Mouse (Mus musculus) liver, embryonic 12.5 days (tissue): ENCODE results near the gene Olfr1313. TPM values are rescaled to one million over a fixed set of nuclear protein-coding genes. Genes with fewer than 3 reads are reported as not detected.
"Not testable (repeated sequence)": the region's sequence is repeated elsewhere in the genome, so short reads cannot be mapped to it uniquely, and the experiment has no call there.

ENCODE experiments used
- ATAC-seq: fragments of 200-750 bp; cut with Nextera tagmentation; 2 replicates; pipeline ENCODE4 v1.8.0; 2017; ENCODE audit warnings: moderate number of reproducible peaks, mild to moderate bottlenecking, moderate library complexity
- H3K27ac ChIP-seq: fragments of 300-500 bp; sonication (generic); 2 replicates; pipeline ENCODE4 v1.5.1; 2016; ENCODE audit warnings: mild to moderate bottlenecking
- H3K27me3 ChIP-seq: fragments of 300-500 bp; sonication (generic); replicated peaks from 2 replicates; pipeline ENCODE4 v1.6.1; 2016; ENCODE audit warnings: mild to moderate bottlenecking, moderate library complexity
- H3K36me3 ChIP-seq: fragments of 300-500 bp; sonication (generic); 2 replicates; pipeline ENCODE4 v1.6.1; 2016; ENCODE audit warnings: mild to moderate bottlenecking, moderate library complexity
- H3K4me1 ChIP-seq: fragments of 300-500 bp; sonication (generic); 2 replicates; pipeline ENCODE4 v1.6.1; 2016
- H3K4me2 ChIP-seq: fragments of 300-500 bp; sonication (generic); 2 replicates; pipeline ENCODE4 v1.6.1; 2016; ENCODE audit warnings: mild to moderate bottlenecking, moderate library complexity
- H3K4me3 ChIP-seq: fragments of 300-500 bp; sonication (generic); 2 replicates; pipeline ENCODE4 v1.5.1; 2016; ENCODE audit warnings: mild to moderate bottlenecking, moderate library complexity
- H3K9ac ChIP-seq: fragments of 300-500 bp; sonication (generic); 2 replicates; pipeline ENCODE4 v1.6.1; 2016; ENCODE audit warnings: mild to moderate bottlenecking, moderate library complexity
- H3K9me3 ChIP-seq: fragments of 300-500 bp; sonication (generic); replicated peaks from 2 replicates; pipeline ENCODE4 v1.6.1; 2016; ENCODE audit warnings: mild to moderate bottlenecking, moderate library complexity
- WGBS: fragments of 180-500 bp; shearing (Covaris S2); methylation state at CpG from one replicate; pipeline ENCODE4 v1.1.7; 2016; ENCODE audit not compliant: insufficient replicate concordance; 5-methylcytosine and 5-hydroxymethylcytosine counted together
- polyA plus RNA-seq: library from polyadenylated mRNA; unstranded; fragments of >200 nt; fragmentation: Nextera tagmentation; extraction: Ambion mirVana; gene quantifications from 2 replicates; pipeline ENCODE4 v1.2.1, GENCODE M21; 2016

Gene Olfr1313
- not detected in 2 replicates for polyA plus RNA-seq

- H3K9ac ChIP-seq, result no peak within 1 kb of the TSS
- no peak within 1 kb of the TSS for H3K4me3 ChIP-seq
- no peak within 1 kb of the TSS for H3K27ac ChIP-seq
- no peaks in the 10 kb centered on the region for H3K36me3 ChIP-seq
- H3K27me3 ChIP-seq, result no peaks in the 10 kb centered on the region
- H3K4me1 ChIP-seq, result no peaks in the 10 kb centered on the region
- no peak within 1 kb of the TSS for H3K4me2 ChIP-seq
- ATAC-seq, result no peak
- H3K9me3 ChIP-seq, result no peaks in the 10 kb centered on the region
These were observed at the start of gene Olfr1313 for GRCm38 (mm10) chr2:112077743-112078142. Gene Olfr1313 (minus strand): TSS chr2:112077843.

- H3K4me3 ChIP-seq, result no peak within 1 kb of the TSS
- 42% methylated on average over 1 of the region's 1 CpGs for whole genome bisulfite sequencing
- ATAC-seq, result no peak
- no peaks in the 10 kb centered on the region for H3K27me3 ChIP-seq
- H3K4me2 ChIP-seq, result no peak within 1 kb of the TSS
- H3K9me3 ChIP-seq, result no peaks in the 10 kb centered on the region
- H3K27ac ChIP-seq, result no peak within 1 kb of the TSS
- no peaks in the 10 kb centered on the region for H3K36me3 ChIP-seq
- H3K4me1 ChIP-seq, result no peaks in the 10 kb centered on the region
- no peak within 1 kb of the TSS for H3K9ac ChIP-seq
These were observed 37.7 kb upstream of the Olfr1313 start, which contains the start of gene Olfr1315-ps1 for GRCm38 (mm10) chr2:112115340-112115739. Gene Olfr1315-ps1 (minus strand): TSS chr2:112115440.

- Histone ChIP-seq H3K9ac (no peak within 1 kb of the TSS), H3K4me1 (no peaks in the 10 kb centered on the region), H3K4me3 (no peak within 1 kb of the TSS), H3K9me3 (no peaks in the 10 kb centered on the region), H3K4me2 (no peak within 1 kb of the TSS), H3K27me3 (no peaks in the 10 kb centered on the region), H3K36me3 (no peaks in the 10 kb centered on the region), H3K27ac (no peak within 1 kb of the TSS)
- no peak for ATAC-seq
These were observed 19.0 kb upstream of the Olfr1313 start, which contains the start of gene Olfr1314 for GRCm38 (mm10) chr2:112096681-112097080. Gene Olfr1314 (minus strand): TSS chr2:112096781.

GRCm38 (mm10) chr2:112050138-112050537, 27.5 kb downstream of the Olfr1313 start, which contains the start of gene Olfr1312:
Gene Olfr1312 (minus strand): TSS chr2:112050238.
- WGBS, result 19% methylated on average over 1 of the region's 1 CpGs
- no peaks in the 10 kb centered on the region for H3K36me3 ChIP-seq
- no peak within 1 kb of the TSS for H3K4me3 ChIP-seq
- H3K4me2 ChIP-seq, result no peak within 1 kb of the TSS
- no peak for ATAC-seq
- no peak within 1 kb of the TSS for H3K27ac ChIP-seq
- no peaks in the 10 kb centered on the region for H3K9me3 ChIP-seq
- H3K9ac ChIP-seq, result no peak within 1 kb of the TSS
- H3K27me3 ChIP-seq, result no peaks in the 10 kb centered on the region
- no peaks in the 10 kb centered on the region for H3K4me1 ChIP-seq

- not testable (repeated sequence) for H3K9me3 ChIP-seq, ATAC-seq, H3K9ac ChIP-seq, H3K4me2 ChIP-seq, H3K36me3 ChIP-seq, H3K4me1 ChIP-seq, H3K27ac ChIP-seq, H3K27me3 ChIP-seq, H3K4me3 ChIP-seq
- 34% methylated on average over 6 of the region's 6 CpGs for WGBS
These were observed 50.7 kb downstream of the Olfr1313 start for GRCm38 (mm10) chr2:112026971-112027370.

GRCm38 (mm10) chr2:112024312-112024711, 53.3 kb downstream of the Olfr1313 start, which contains the start of gene Olfr1311:
Gene Olfr1311 (minus strand): TSS chr2:112024412.
- Histone ChIP-seq H3K4me2 (no peak within 1 kb of the TSS), H3K27ac (no peak within 1 kb of the TSS), H3K36me3 (no peaks in the 10 kb centered on the region), H3K9me3 (no peaks in the 10 kb centered on the region), H3K4me1 (no peaks in the 10 kb centered on the region), H3K27me3 (no peaks in the 10 kb centered on the region), H3K4me3 (no peak within 1 kb of the TSS), H3K9ac (no peak within 1 kb of the TSS)
- no peak for ATAC-seq
- 74% methylated on average over 2 of the region's 2 CpGs for WGBS

Other genes with a start within 250 kb of the Olfr1313 start
- not detected in 2 replicates for gene Olfr1305, start 200.7 kb downstream of the Olfr1313 start, polyA plus RNA-seq
- gene Olfr1306, start 161.6 kb downstream of the Olfr1313 start, polyA plus RNA-seq, result not detected in 2 replicates
- not detected in 2 replicates for gene Olfr1307, start 128.4 kb downstream of the Olfr1313 start, polyA plus RNA-seq
- gene Olfr1308, start 112.9 kb downstream of the Olfr1313 start, polyA plus RNA-seq, result not detected in 2 replicates
- not detected in 2 replicates for gene Olfr1309, start 87.6 kb downstream of the Olfr1313 start, polyA plus RNA-seq
- not detected in 2 replicates for gene Olfr1310, start 65.1 kb downstream of the Olfr1313 start, polyA plus RNA-seq
- not detected in 2 replicates for gene Olfr1311, start 53.4 kb downstream of the Olfr1313 start, polyA plus RNA-seq
- not detected in 2 replicates for gene Olfr1312, start 27.6 kb downstream of the Olfr1313 start, polyA plus RNA-seq
- gene Olfr1314, start 18.9 kb upstream of the Olfr1313 start, polyA plus RNA-seq, result not detected in 2 replicates
- gene Olfr1315-ps1, start 37.6 kb upstream of the Olfr1313 start, polyA plus RNA-seq, result not detected in 2 replicates
- gene Olfr1316, start 57.1 kb upstream of the Olfr1313 start, polyA plus RNA-seq, result not detected in 2 replicates
- not detected in 2 replicates for gene Olfr1317, start 62.5 kb upstream of the Olfr1313 start, polyA plus RNA-seq
- gene Olfr1318, start 76.4 kb upstream of the Olfr1313 start, polyA plus RNA-seq, result not detected in 2 replicates
- gene Lpcat4, start 161.6 kb upstream of the Olfr1313 start, polyA plus RNA-seq, result 5.9 TPM in 2 replicates
- not detected in 2 replicates for gene Nutm1, start 181.4 kb upstream of the Olfr1313 start, polyA plus RNA-seq
- gene Nop10, start 184.1 kb upstream of the Olfr1313 start, polyA plus RNA-seq, result 211 and 213 TPM in 2 replicates
- gene Slc12a6, start 188.0 kb upstream of the Olfr1313 start, polyA plus RNA-seq, result 7.0 and 7.4 TPM in 2 replicates
- gene Gm21985, start 188.5 kb upstream of the Olfr1313 start, polyA plus RNA-seq, result not detected in 2 replicates